Mouse (Mus musculus) MEL (cell line): Measurements from ENCODE around the gene Gspt2. TPM values are rescaled to one million over a fixed set of nuclear protein-coding genes. Genes with fewer than 3 reads are reported as not detected.

Source experiments
- DNase-seq: peaks from one replicate; pipeline ENCODE4 v3.0.0; 2011; ENCODE audit warnings: low read depth, low spot score
- H3K27ac ChIP-seq: 2 replicates; pipeline ENCODE4 v1.5.1; 2012; ENCODE audit warnings: low read depth, mild to moderate bottlenecking, control low read depth, low read length, moderate library complexity; ENCODE audit not compliant: control insufficient read depth
- H3K27me3 ChIP-seq, 2 experiments: fragments of 150-350 bp in 1 of 2; sonication (generic) in 1 of 2; 2 replicates each; pipeline ENCODE4 v1.6.1; 2012; ENCODE audit warnings: low read length in 2 of 2, mild to moderate bottlenecking in 2 of 2, improper control_type of control experiment in 1 of 2, moderate library complexity in 1 of 2; ENCODE audit not compliant: insufficient read depth in 2 of 2, control insufficient read depth in 1 of 2
- H3K36me3 ChIP-seq, 2 experiments: 2 replicates each; pipeline ENCODE4 v1.6.1; 2012 to 2014; ENCODE audit warnings: low read length in 2 of 2, improper control_type of control experiment in 1 of 2, inconsistent platforms in 1 of 2, mild to moderate bottlenecking in 1 of 2; ENCODE audit not compliant: insufficient read depth in 2 of 2, control insufficient read depth in 1 of 2
- H3K4me1 ChIP-seq, 2 experiments: fragments of 150-350 bp in 1 of 2; sonication (generic) in 1 of 2; 2 replicates each; pipeline ENCODE4 v1.6.1; 2012; ENCODE audit warnings: low read length in 2 of 2, improper control_type of control experiment in 1 of 2, mild to moderate bottlenecking in 1 of 2; ENCODE audit not compliant: insufficient read depth in 2 of 2, control insufficient read depth in 1 of 2
- H3K4me3 ChIP-seq, 2 experiments: fragments of 150-350 bp in 1 of 2; sonication (generic) in 1 of 2; 2 replicates each; pipeline ENCODE4 v1.5.1; 2012; ENCODE audit warnings: low read depth in 2 of 2, low read length in 2 of 2, mild to moderate bottlenecking in 2 of 2, moderate library complexity in 2 of 2, control low read depth in 1 of 2, improper control_type of control experiment in 1 of 2; ENCODE audit not compliant: control insufficient read depth in 1 of 2, insufficient read depth in 1 of 2
- H3K79me2 ChIP-seq: 2 replicates; pipeline ENCODE4 v1.6.1; 2012; ENCODE audit warnings: mild to moderate bottlenecking, low read length, moderate library complexity; ENCODE audit not compliant: control insufficient read depth, poor library complexity, insufficient read depth
- H3K9ac ChIP-seq: 2 replicates; pipeline ENCODE4 v1.6.1; 2012; ENCODE audit warnings: low read depth, mild to moderate bottlenecking, control low read depth, low read length, moderate library complexity; ENCODE audit not compliant: control insufficient read depth, poor library complexity, severe bottlenecking
- H3K9me3 ChIP-seq: fragments of 150-350 bp; sonication (generic); replicated peaks from 2 replicates; pipeline ENCODE4 v1.6.1; 2012; ENCODE audit warnings: mild to moderate bottlenecking, low read length, improper control_type of control experiment, moderate library complexity; ENCODE audit not compliant: insufficient read depth
- BHLHE40 ChIP-seq: IDR thresholded peaks from 2 replicates; pipeline ENCODE4 v1.6.1; 2012; ENCODE audit warnings: low read depth, mild to moderate bottlenecking, inconsistent platforms, low read length, improper control_type of control experiment, borderline replicate concordance
- CHD1 ChIP-seq: IDR thresholded peaks from 2 replicates; pipeline ENCODE4 v1.6.1; 2012; ENCODE audit warnings: low read depth, mild to moderate bottlenecking, inconsistent platforms, low read length, improper control_type of control experiment
- CHD2 ChIP-seq: IDR thresholded peaks from 2 replicates; pipeline ENCODE4 v1.6.1; 2011; ENCODE audit warnings: low read length, improper control_type of control experiment
- CTCF ChIP-seq, 3 experiments: IDR thresholded peaks in 2 of 3; conservative IDR thresholded peaks in 1 of 3; 2 replicates each; pipeline ENCODE4 v1.5.1; 2011 to 2012; ENCODE audit warnings: low read length in 3 of 3, low read depth in 2 of 3, mild to moderate bottlenecking in 2 of 3, improper control_type of control experiment in 1 of 3, inconsistent platforms in 1 of 3, mixed read lengths in 1 of 3, moderate library complexity in 1 of 3; ENCODE audit not compliant: control insufficient read depth in 1 of 3, insufficient read depth in 1 of 3, poor library complexity in 1 of 3, severe bottlenecking in 1 of 3
- GABPA ChIP-seq: IDR thresholded peaks from 2 replicates; pipeline ENCODE4 v1.6.1; 2012; ENCODE audit warnings: low read depth, mild to moderate bottlenecking, inconsistent platforms, low read length, improper control_type of control experiment, moderate library complexity
- HCFC1 ChIP-seq: IDR thresholded peaks from 2 replicates; pipeline ENCODE4 v1.6.1; 2012; ENCODE audit warnings: low read depth, mild to moderate bottlenecking, inconsistent platforms, low read length, improper control_type of control experiment, moderate library complexity
- JUND ChIP-seq: IDR thresholded peaks from 2 replicates; pipeline ENCODE4 v1.6.1; 2011; ENCODE audit warnings: low read depth, mild to moderate bottlenecking, improper control_type of control experiment, low read length
- KAT2A ChIP-seq: conservative IDR thresholded peaks from 2 replicates; pipeline ENCODE4 v1.6.1; 2012; ENCODE audit warnings: low read depth, low read length, improper control_type of control experiment, inconsistent platforms
- MAFK ChIP-seq: IDR thresholded peaks from 2 replicates; pipeline ENCODE4 v1.6.1; 2011; ENCODE audit warnings: low read depth, mild to moderate bottlenecking, low read length, improper control_type of control experiment, borderline replicate concordance
- MEF2A ChIP-seq: IDR thresholded peaks from 2 replicates; pipeline ENCODE4 v1.6.1; 2014; ENCODE audit warnings: low read depth, mild to moderate bottlenecking, inconsistent platforms, low read length, improper control_type of control experiment; ENCODE audit not compliant: poor library complexity, insufficient replicate concordance, severe bottlenecking; ENCODE audit errors: extremely low read depth
- MXI1 ChIP-seq: IDR thresholded peaks from 2 replicates; pipeline ENCODE4 v1.6.1; 2011; ENCODE audit warnings: mild to moderate bottlenecking, low read depth, low read length, improper control_type of control experiment
- MYB ChIP-seq: IDR thresholded peaks from 2 replicates; pipeline ENCODE4 v1.6.1; 2011; ENCODE audit warnings: mild to moderate bottlenecking, low read depth, low read length, improper control_type of control experiment
- NELFE ChIP-seq: IDR thresholded peaks from 2 replicates; pipeline ENCODE4 v1.6.1; 2011; ENCODE audit warnings: low read depth, low read length, improper control_type of control experiment
- POLR2AphosphoS2 ChIP-seq: IDR thresholded peaks from 2 replicates; pipeline ENCODE4 v1.6.1; 2011; ENCODE audit warnings: low read length, improper control_type of control experiment
- POLR2AphosphoS5 ChIP-seq: IDR thresholded peaks from 2 replicates; pipeline ENCODE4 v1.6.1; 2012; ENCODE audit warnings: low read depth, borderline replicate concordance, mild to moderate bottlenecking, inconsistent platforms, low read length, moderate library complexity, mixed read lengths
- RAD21 ChIP-seq: IDR thresholded peaks from 2 replicates; pipeline ENCODE4 v1.6.1; 2011; ENCODE audit warnings: mild to moderate bottlenecking, low read depth, low read length, improper control_type of control experiment
- SMC3 ChIP-seq: IDR thresholded peaks from 2 replicates; pipeline ENCODE4 v1.6.1; 2011; ENCODE audit warnings: low read depth, low read length, improper control_type of control experiment
- TBP ChIP-seq: IDR thresholded peaks from 2 replicates; pipeline ENCODE4 v1.8.0; 2011; ENCODE audit warnings: low read depth, low read length, improper control_type of control experiment
- TCF12 ChIP-seq: IDR thresholded peaks from 2 replicates; pipeline ENCODE4 v1.6.1; 2014; ENCODE audit warnings: low read depth, mild to moderate bottlenecking, inconsistent platforms, low read length, improper control_type of control experiment, moderate library complexity
- USF1 ChIP-seq: IDR thresholded peaks from 2 replicates; pipeline ENCODE4 v1.6.1; 2014; ENCODE audit warnings: low read depth, mild to moderate bottlenecking, inconsistent platforms, low read length, improper control_type of control experiment, moderate library complexity
- ZC3H11A ChIP-seq: IDR thresholded peaks from 2 replicates; pipeline ENCODE4 v1.6.1; 2012; ENCODE audit warnings: low read depth, mild to moderate bottlenecking, inconsistent platforms, low read length, improper control_type of control experiment
- ZNF384 ChIP-seq: IDR thresholded peaks from 2 replicates; pipeline ENCODE4 v1.6.1; 2012; ENCODE audit warnings: low read depth, mild to moderate bottlenecking, inconsistent platforms, low read length, improper control_type of control experiment
- polyA plus RNA-seq, 2 experiments: library from polyadenylated mRNA; stranded (reverse) in 1 of 2; unstranded in 1 of 2; fragments of >175 nt in 1 of 2; fragments of >200 nt in 1 of 2; gene quantifications; 2 replicates each; pipeline versions ENCODE4 v1.2.1 to v1.2.4; 2012; ENCODE audit warnings: low replicate concordance in 2 of 2, low read depth in 1 of 2; ENCODE audit not compliant: insufficient read length in 2 of 2, insufficient read depth in 1 of 2, missing spikeins in 1 of 2
- total RNA-seq: library from RNA; depleted of rRNA; stranded (reverse); fragments of 300-350 nt; gene quantifications from 2 replicates; pipeline ENCODE4 v1.2.3, GENCODE M21; 2012

The Gspt2 gene
- total and polyA plus RNA-seq, 3 experiments: not detected

DNA sequence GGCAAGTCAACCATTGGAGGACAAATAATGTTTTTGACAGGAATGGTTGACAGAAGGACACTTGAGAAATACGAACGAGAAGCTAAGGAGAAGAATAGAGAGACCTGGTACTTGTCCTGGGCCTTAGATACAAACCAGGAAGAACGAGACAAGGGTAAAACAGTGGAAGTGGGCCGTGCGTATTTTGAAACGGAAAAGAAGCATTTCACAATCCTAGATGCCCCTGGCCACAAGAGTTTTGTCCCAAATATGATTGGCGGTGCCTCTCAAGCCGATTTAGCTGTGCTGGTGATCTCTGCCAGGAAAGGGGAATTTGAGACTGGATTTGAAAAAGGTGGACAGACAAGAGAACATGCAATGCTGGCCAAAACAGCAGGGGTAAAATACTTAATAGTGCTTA lies 1.0 kb downstream of the Gspt2 start:
- no peak for DNase-seq
- no peak overlapping the region for H3K27ac ChIP-seq

DNA sequence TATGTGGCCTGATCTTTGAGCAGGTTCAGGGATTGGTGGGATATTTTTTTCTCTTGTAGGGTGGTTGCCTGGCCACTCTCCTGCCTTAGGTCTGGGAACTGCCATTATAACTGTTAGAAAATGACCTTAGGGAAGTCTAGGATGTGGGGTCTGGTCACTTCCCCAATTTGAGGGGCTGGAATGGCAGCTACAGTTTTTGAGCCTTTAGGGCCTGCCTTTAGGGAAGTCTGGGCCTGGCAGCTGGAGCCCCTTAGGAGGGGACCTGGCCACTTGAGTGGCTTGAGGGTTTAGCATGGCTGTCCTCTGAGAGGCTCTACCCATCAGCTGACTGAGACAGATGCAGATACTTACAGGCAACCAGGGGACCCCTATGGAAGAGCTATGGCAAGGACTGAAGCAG lies 12.7 kb downstream of the Gspt2 start:
- no peaks in the 10 kb centered on the region for H3K9me3 ChIP-seq
- H3K27me3 ChIP-seq: no peaks in the 10 kb centered on the region
- H3K4me3 ChIP-seq: no peak overlapping the region
- H3K36me3 ChIP-seq: no peaks in the 10 kb centered on the region
- H3K79me2 ChIP-seq: no peaks in the 10 kb centered on the region
- H3K27ac ChIP-seq: no peak overlapping the region
- no peak overlapping the region for H3K9ac ChIP-seq
- DNase-seq: no peak
- TF ChIP-seq MEF2A (no peak), CHD2 (no peak), MAFK (no peak), JUND (no peak), CTCF (IDR thresholded peaks at IDR 0.05 in 2 of 3, conservative IDR thresholded peaks at IDR 0.05 in 1 of 3; ENCODE audit: control insufficient read depth in 1 of 3, insufficient read depth in 1 of 3, low read depth in 2 of 3, low read length in 3 of 3, poor library complexity in 1 of 3, severe bottlenecking in 1 of 3) (no peak), POLR2AphosphoS5 (no peak), GABPA (no peak), BHLHE40 (no peak), ZC3H11A (no peak), RAD21 (no peak), TBP (no peak), HCFC1 (no peak), USF1 (no peak), CHD1 (no peak), POLR2AphosphoS2 (no peak), NELFE (no peak), KAT2A (no peak), TCF12 (no peak)
- TF ChIP-seq, all 39 proteins: peak for 0
- H3K4me1 ChIP-seq: no peaks in the 10 kb centered on the region; a peak in 1 of 4 replicates

More for the DNA sequence above, 1.0 kb downstream of the Gspt2 start:
- no peaks in the 10 kb centered on the region for H3K4me1 ChIP-seq
- H3K79me2 ChIP-seq: no peaks in the 10 kb centered on the region
- no peaks in the 10 kb centered on the region for H3K36me3 ChIP-seq
- H3K4me3 ChIP-seq: no peak overlapping the region
- no peaks in the 10 kb centered on the region for H3K9me3 ChIP-seq
- H3K27me3 ChIP-seq: no peaks in the 10 kb centered on the region
- TF ChIP-seq USF1 (no peak), GABPA (no peak), MYB (no peak), KAT2A (no peak), MAFK (no peak), MXI1 (no peak), BHLHE40 (no peak), ZNF384 (no peak), SMC3 (no peak)
- H3K9ac ChIP-seq: no peak overlapping the region
